Mouse (Mus musculus) erythroblast, embryonic 14.5 days (primary cell): ENCODE results near the gene Sv2b. TPM values are rescaled to one million over a fixed set of nuclear protein-coding genes. Genes with fewer than 3 reads are reported as not detected.
"Not testable (repeated sequence)": the region's sequence is repeated elsewhere in the genome, so short reads cannot be mapped to it uniquely, and the experiment has no call there.

Experiments
- H3K27me3 ChIP-seq: 2 replicates; pipeline ENCODE4 v1.6.1; 2012; ENCODE audit warnings: inconsistent platforms; ENCODE audit not compliant: control insufficient read depth
- H3K36me3 ChIP-seq: 2 replicates; pipeline ENCODE4 v1.6.1; 2012; ENCODE audit warnings: mild to moderate bottlenecking, inconsistent platforms; ENCODE audit not compliant: control insufficient read depth
- H3K4me1 ChIP-seq: 2 replicates; pipeline ENCODE4 v1.6.1; 2012; ENCODE audit warnings: inconsistent platforms; ENCODE audit not compliant: control insufficient read depth
- H3K4me3 ChIP-seq: replicated peaks from 2 replicates; pipeline ENCODE3; 2012; ENCODE audit warnings: moderate library complexity, mild to moderate bottlenecking, inconsistent platforms
- H3K9me3 ChIP-seq: 2 replicates; pipeline ENCODE4 v1.6.1; 2012; ENCODE audit warnings: low read length, inconsistent platforms, mixed read lengths; ENCODE audit not compliant: control insufficient read depth
- GATA1 ChIP-seq: IDR thresholded peaks from 2 replicates; pipeline ENCODE4 v1.6.1; 2012; ENCODE audit warnings: low read length, inconsistent platforms, mixed read lengths
- TAL1 ChIP-seq: IDR thresholded peaks from 3 replicates; pipeline ENCODE4 v1.6.1; 2012; ENCODE audit warnings: low read length, inconsistent platforms, mixed read lengths
- polyA plus RNA-seq: library from polyadenylated mRNA; stranded (reverse); fragments of >175 nt; gene quantifications from 2 replicates; pipeline ENCODE4 v1.2.3, GENCODE M21; 2012

Sv2b gene
- polyA plus RNA-seq, 1 experiment, result not detected

DNA sequence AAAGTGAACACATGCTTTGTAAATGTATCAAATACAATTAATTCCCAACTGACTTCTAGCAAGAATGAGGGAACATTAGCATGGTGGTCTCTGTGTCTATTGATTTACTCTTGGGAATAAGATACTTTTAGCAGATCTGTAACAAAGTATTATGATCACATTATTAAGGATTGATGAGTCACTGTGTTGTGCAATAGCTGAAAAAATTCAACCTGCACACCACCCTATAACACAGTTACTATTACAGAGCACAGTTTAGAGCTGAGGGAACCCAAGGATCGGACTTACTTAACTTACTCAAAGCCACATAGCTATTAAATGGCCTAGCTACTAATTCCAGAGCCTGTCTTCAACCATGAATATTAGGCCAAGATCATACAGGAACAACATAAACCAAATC is 72.7 kb downstream of the Sv2b start:
- H3K4me1 ChIP-seq, result no peaks in the 10 kb centered on the region

DNA sequence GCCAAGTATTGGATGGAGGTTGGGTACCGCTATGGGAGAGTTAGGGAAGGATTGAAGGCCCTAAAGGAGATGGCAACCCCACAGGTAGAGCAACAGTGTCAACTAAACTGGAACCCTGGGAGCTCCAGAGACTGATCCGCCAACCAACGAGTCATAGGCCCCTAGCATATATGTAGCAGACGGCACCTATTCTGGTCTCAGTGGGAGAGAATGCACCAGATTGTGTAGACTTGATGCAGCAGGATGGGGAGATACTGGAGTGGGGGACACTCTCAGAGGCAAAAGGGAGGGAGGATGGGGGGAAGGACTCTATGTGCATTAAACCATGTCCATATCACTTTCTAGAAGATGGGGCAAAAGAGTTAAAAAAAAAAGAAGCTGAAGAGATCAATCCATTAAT is 84.9 kb downstream of the Sv2b start:
- no peaks in the 10 kb centered on the region for H3K36me3 ChIP-seq
- no peak overlapping the region for H3K4me3 ChIP-seq
- no peaks in the 10 kb centered on the region for H3K9me3 ChIP-seq
- no peaks in the 10 kb centered on the region for H3K27me3 ChIP-seq
- no peak for TF ChIP-seq TAL1
- no peak for TF ChIP-seq GATA1
- no peaks in the 10 kb centered on the region for H3K4me1 ChIP-seq

More for the DNA sequence above, 72.7 kb downstream of the Sv2b start:
- no peaks in the 10 kb centered on the region for H3K36me3 ChIP-seq
- H3K4me3 ChIP-seq, result no peak overlapping the region
- no peaks in the 10 kb centered on the region for H3K9me3 ChIP-seq
- H3K27me3 ChIP-seq, result no peaks in the 10 kb centered on the region
- TF ChIP-seq GATA1 (no peak), TAL1 (no peak)

DNA sequence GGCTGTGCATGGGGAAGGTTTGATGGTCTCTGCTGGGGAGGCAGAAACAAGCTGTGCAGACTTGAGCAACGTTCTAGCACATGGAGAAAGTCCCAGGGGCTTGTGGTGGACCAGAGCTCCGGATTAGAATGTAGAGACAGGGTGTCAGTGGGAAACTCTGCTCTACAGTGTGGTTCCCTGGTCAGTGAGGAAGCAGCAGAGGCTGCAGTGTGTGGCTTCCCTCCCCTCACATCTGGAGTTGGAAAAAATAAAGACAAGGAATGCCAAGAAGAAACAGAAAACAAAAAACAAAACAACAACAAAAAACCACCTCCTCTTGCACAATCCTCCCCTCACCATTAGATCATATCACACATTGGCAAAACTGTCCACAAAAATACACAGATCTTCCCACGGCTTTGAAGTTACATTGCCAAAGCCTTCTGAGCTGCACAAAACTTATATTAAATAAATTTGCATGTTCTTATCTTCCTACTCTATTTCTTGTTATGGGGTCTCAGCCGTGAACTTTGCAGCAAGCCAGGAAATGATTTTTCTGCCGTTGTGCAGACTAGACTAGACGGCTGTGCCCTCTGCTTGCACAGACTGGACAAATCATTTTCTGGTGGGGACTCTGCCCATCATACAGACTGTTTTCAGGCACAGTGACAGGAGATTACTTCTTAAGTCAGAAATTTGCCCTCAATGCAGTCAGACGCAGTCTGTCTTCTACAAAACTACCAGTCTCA is 86.2 kb downstream of the Sv2b start:
- TF ChIP-seq TAL1 (no peak), GATA1 (no peak)
- Histone ChIP-seq H3K4me1 (no peaks in the 10 kb centered on the region), H3K36me3 (no peaks in the 10 kb centered on the region), H3K4me3 (no peak overlapping the region), H3K9me3 (no peaks in the 10 kb centered on the region), H3K27me3 (no peaks in the 10 kb centered on the region)

DNA sequence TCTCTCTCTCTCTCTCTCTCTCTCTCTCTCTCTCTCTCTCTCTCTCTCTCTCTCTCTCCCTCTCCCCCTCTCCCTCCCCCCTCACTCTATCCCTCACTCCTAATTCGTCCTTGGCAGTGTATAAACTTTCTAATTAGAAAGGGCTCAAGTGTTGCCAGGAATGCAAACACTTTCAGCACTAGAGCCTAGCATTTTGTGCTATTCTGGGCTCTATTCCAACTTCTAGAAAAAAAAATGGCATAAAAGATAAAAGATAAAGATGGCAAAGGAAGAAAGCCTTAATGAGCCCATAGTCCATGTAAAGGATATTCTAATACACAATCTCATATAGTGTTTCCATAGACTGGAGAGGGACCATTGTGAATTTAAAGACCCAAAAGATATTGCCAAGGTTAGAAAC is 88.3 kb downstream of the Sv2b start:
- H3K9me3 ChIP-seq, result no peaks in the 10 kb centered on the region
- no peaks in the 10 kb centered on the region for H3K27me3 ChIP-seq
- H3K4me3 ChIP-seq, result no peak overlapping the region
- TF ChIP-seq GATA1, result no peak
- TF ChIP-seq TAL1, result no peak
- H3K36me3 ChIP-seq, result no peaks in the 10 kb centered on the region
- no peaks in the 10 kb centered on the region for H3K4me1 ChIP-seq

DNA sequence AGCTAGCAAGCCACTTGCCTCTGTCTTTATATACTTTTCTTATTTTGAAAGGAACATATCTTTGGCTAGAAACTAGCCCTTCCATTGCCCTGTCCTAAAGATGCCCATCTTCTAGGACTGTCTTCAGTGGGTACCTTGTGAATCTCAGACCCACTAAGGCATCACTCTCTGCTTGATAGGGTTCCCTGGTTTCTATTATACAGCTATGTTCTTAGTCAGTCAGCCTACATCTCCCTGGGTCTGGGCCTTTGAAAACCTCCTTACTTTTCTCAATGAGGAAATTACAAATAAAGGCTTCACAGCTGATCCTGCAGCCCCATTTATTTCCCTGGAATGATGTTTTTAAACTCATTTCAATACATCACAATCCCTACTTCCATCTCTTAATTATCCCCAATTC is 88.8 kb downstream of the Sv2b start:
- no peaks in the 10 kb centered on the region for H3K36me3 ChIP-seq
- H3K4me1 ChIP-seq, result no peaks in the 10 kb centered on the region
- no peak overlapping the region for H3K4me3 ChIP-seq
- no peaks in the 10 kb centered on the region for H3K9me3 ChIP-seq
- TF ChIP-seq GATA1 (no peak), TAL1 (no peak)
- H3K27me3 ChIP-seq, result no peaks in the 10 kb centered on the region

DNA sequence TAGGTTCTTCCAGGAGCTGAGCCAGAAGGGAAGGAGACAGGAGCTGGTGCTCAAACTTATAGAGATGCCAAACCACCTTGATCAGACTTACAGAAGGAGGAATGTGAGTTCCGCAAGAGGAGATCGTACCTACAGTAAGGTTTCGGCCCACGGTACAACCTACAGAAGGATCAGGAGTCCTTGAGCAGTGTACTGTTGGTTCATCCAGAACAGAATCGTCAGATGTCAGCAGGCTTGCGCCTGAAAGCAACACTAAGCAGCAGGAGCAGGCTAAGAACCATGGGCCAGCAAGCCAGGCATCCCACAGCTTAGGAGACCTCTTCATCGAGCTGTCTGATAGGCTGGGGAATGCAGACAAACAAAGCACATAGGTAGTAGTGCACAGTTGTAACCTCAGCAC is 92.9 kb downstream of the Sv2b start:
- H3K27me3 ChIP-seq, result no peaks in the 10 kb centered on the region
- no peaks in the 10 kb centered on the region for H3K4me1 ChIP-seq
- no peaks in the 10 kb centered on the region for H3K36me3 ChIP-seq
- no peaks in the 10 kb centered on the region for H3K9me3 ChIP-seq
- TF ChIP-seq GATA1 (no peak), TAL1 (no peak)
- H3K4me3 ChIP-seq, result no peak overlapping the region

DNA sequence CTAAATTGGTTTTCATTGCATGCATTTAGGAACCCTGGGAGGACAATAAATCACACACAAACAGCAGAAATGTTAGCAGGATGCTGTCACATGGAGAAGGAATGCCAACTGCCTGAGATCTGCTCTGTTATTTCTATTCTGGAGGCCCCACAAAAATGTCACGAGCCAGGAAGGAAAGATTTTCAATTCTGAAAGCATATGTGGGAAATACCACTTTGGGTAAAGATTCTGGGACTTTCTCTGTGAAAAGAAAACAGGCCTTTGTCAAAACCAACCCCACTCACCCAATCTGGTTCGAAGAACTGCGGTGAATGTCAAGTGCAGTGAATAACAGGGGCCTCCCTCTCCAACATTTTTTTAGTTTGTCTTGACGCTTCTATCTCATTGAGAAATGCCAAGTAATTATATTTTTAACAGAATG is 99.8 kb downstream of the Sv2b start:
- Histone ChIP-seq H3K36me3 (no peaks in the 10 kb centered on the region), H3K27me3 (no peaks in the 10 kb centered on the region), H3K9me3 (peaks cover 2% of the 10 kb centered on the region; the same call in 1 of the 2 replicates), H3K4me1 (no peaks in the 10 kb centered on the region), H3K4me3 (no peak overlapping the region)
- no peak for TF ChIP-seq GATA1
- no peak for TF ChIP-seq TAL1

DNA sequence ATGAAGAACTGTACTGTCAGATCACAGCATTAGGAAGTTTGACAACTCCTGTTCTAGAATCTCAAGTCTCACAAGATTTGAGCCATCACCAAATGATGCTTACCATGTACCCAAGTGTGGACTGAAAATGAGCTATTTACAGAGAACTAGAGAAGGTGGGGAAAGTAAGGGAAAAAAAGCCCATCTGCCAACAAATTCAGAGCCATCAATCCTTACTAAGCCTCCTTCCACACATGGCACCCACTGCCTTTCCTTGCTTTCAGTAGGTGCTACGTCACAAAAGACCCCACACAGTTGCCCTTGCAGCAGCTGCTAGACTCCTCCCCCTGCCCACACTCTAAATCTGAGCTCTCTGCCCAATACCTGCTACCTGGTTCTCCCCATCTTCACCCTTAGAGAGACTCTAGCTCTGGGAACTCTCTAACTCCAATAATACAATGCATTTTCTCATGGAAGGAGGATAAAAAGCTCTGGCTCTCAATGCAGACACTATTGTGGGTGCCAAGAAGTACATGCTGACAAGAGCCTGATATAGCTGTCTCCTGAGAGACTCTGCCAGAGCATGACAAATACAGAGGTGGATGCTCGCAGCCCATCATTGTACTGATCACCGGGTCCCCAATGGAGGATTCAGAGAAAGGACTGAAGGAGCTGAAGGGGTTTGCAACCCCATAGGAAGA is 101.0 kb downstream of the Sv2b start:
- H3K9me3 ChIP-seq, result peaks cover 2% of the 10 kb centered on the region; the same call in 1 of the 2 replicates
- H3K27me3 ChIP-seq, result no peaks in the 10 kb centered on the region
- TF ChIP-seq TAL1, result no peak
- TF ChIP-seq GATA1, result no peak
- H3K36me3 ChIP-seq, result no peaks in the 10 kb centered on the region
- no peak overlapping the region for H3K4me3 ChIP-seq
- H3K4me1 ChIP-seq, result no peaks in the 10 kb centered on the region

DNA sequence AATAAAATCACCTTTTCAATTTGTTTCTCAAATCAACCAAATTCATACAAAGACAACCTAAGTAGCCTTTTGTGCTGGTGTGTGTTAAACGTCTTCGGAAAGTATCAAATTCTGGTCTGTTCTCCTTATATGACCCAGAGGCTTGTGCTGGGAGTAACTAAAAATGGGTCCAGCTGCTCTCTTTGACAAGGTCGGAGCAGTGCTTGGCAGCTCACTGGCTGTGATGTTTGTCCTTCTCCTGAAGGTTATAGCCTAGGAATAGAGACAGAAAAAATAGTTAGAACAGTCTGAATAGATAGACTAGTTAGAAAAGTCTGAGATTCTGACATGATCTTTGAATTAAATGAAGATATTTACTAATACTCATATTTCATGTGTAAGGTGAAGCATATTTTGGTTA is 102.4 kb downstream of the Sv2b start:
- Histone ChIP-seq H3K27me3 (no peaks in the 10 kb centered on the region), H3K4me3 (no peak overlapping the region), H3K4me1 (no peaks in the 10 kb centered on the region), H3K9me3 (peaks cover 2% of the 10 kb centered on the region; the same call in 1 of the 2 replicates), H3K36me3 (no peaks in the 10 kb centered on the region)
- TF ChIP-seq TAL1, result no peak
- no peak for TF ChIP-seq GATA1

DNA sequence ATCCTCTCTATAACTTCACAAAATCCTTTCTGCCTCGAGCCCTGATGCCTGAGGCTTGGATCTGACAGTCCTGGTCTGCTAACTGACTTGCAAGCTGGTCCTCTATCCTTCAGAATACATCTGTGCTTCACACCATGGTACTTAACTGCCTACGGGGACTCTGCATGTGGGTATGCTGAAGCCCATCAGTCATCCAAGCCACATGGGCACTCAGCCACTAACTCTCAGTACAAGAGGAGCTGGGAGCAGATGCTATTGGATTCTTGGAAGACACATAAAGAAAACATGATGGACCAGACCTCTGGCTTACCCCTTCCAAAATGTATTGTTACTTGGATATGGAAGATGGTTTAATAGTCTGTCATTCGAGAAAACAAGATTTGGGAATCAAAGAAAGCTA is 103.7 kb downstream of the Sv2b start:
- no peaks in the 10 kb centered on the region for H3K36me3 ChIP-seq
- H3K4me1 ChIP-seq, result no peaks in the 10 kb centered on the region
- no peak overlapping the region for H3K4me3 ChIP-seq
- H3K27me3 ChIP-seq, result no peaks in the 10 kb centered on the region
- peaks cover 2% of the 10 kb centered on the region; the same call in 1 of the 2 replicates for H3K9me3 ChIP-seq
- TF ChIP-seq GATA1 (no peak), TAL1 (no peak)

DNA sequence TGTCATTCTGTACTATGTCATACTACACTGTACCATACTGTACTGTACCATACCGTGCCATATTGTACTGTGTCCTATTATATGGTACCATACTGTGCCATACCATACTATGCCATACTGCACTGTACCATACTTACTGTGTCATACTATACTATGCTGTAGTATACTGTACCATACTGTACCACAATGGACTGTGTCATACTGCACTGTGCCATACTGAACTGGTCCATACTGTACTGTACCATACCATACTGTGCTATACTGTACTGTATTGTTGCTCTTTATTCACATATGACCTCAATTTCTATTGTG is 114.2 kb downstream of the Sv2b start:
- H3K36me3 ChIP-seq, H3K9me3 ChIP-seq, H3K4me3 ChIP-seq, H3K27me3 ChIP-seq, H3K4me1 ChIP-seq: not testable (repeated sequence)
